Mouse (Mus musculus) neural tube, embryonic 13.5 days (tissue): ENCODE measurements around the gene Rab13. TPM values are rescaled to one million over a fixed set of nuclear protein-coding genes. Genes with fewer than 3 reads are reported as not detected.
"Not testable (repeated sequence)": the region's sequence is repeated elsewhere in the genome, so short reads cannot be mapped to it uniquely, and the experiment has no call there.

Experiments
- ATAC-seq: fragments of 200-750 bp; cut with Nextera tagmentation; 2 replicates; pipeline ENCODE4 v1.8.0; 2017; ENCODE audit warnings: low read depth, mild to moderate bottlenecking, moderate TSS enrichment, moderate library complexity
- H3K27ac ChIP-seq: fragments of 300-500 bp; sonication (generic); replicated peaks from 2 replicates; pipeline ENCODE4 v1.5.1; 2015; ENCODE audit warnings: moderate library complexity, mild to moderate bottlenecking, inconsistent platforms
- H3K27me3 ChIP-seq: fragments of 300-500 bp; sonication (generic); 2 replicates; pipeline ENCODE4 v1.6.1; 2015; ENCODE audit warnings: mild to moderate bottlenecking, inconsistent platforms
- H3K36me3 ChIP-seq: fragments of 300-500 bp; sonication (generic); 2 replicates; pipeline ENCODE4 v1.6.1; 2015; ENCODE audit warnings: mild to moderate bottlenecking, inconsistent platforms
- H3K4me1 ChIP-seq: fragments of 300-500 bp; sonication (generic); replicated peaks from 2 replicates; pipeline ENCODE4 v1.6.1; 2015; ENCODE audit warnings: inconsistent platforms
- H3K4me2 ChIP-seq: fragments of 300-500 bp; sonication (generic); 2 replicates; pipeline ENCODE4 v1.6.1; 2015; ENCODE audit warnings: inconsistent platforms, mild to moderate bottlenecking, moderate library complexity
- H3K4me3 ChIP-seq: fragments of 300-500 bp; sonication (generic); 2 replicates; pipeline ENCODE4 v1.5.1; 2015; ENCODE audit warnings: mild to moderate bottlenecking, inconsistent platforms
- H3K9ac ChIP-seq: fragments of 300-500 bp; sonication (generic); 2 replicates; pipeline ENCODE4 v1.6.1; 2015; ENCODE audit warnings: moderate library complexity, mild to moderate bottlenecking, inconsistent platforms
- H3K9me3 ChIP-seq: fragments of 300-500 bp; sonication (generic); 2 replicates; pipeline ENCODE4 v1.6.1; 2016; ENCODE audit warnings: inconsistent platforms
- WGBS: fragments of 180-500 bp; shearing (Covaris S2); methylation state at CpG from one replicate; pipeline ENCODE4 v1.1.7; 2015; 5-methylcytosine and 5-hydroxymethylcytosine counted together
- polyA plus RNA-seq: library from polyadenylated mRNA; unstranded; fragments of >200 nt; fragmentation: Nextera tagmentation; extraction: Ambion mirVana; gene quantifications from 2 replicates; pipeline ENCODE4 v1.2.1, GENCODE M21; 2015

Rab13 gene
- polyA plus RNA-seq, 1 experiment from 2014 or later, result 22.9 TPM

- peaks cover 17% of the 10 kb centered on the region for H3K4me1 ChIP-seq
- ATAC-seq, result peak; percentile 97
- under 1% methylated on average over 61 of the region's 61 CpGs for WGBS
- no peaks in the 10 kb centered on the region for H3K9me3 ChIP-seq
- H3K4me3 ChIP-seq, result peak within 1 kb of the TSS; percentile 86
- H3K27me3 ChIP-seq, result no peaks in the 10 kb centered on the region
- peak within 1 kb of the TSS; percentile 82 for H3K4me2 ChIP-seq
- peaks cover 30% of the 10 kb centered on the region for H3K36me3 ChIP-seq
- peak within 1 kb of the TSS; percentile 90 for H3K27ac ChIP-seq
- peak within 1 kb of the TSS; percentile 84 for H3K9ac ChIP-seq
Measured at GRCm38 (mm10) chr3:90231507-90232333, 18.2 kb downstream of the Rab13 start, which contains the start of gene Jtb. Gene Jtb (plus strand): TSS chr3:90231597.

GRCm38 (mm10) chr3:90241251-90241650, 27.8 kb downstream of the Rab13 start:
- Histone ChIP-seq H3K4me2 (no peak overlapping the region), H3K36me3 (peaks cover 8% of the 10 kb centered on the region), H3K27me3 (no peaks in the 10 kb centered on the region), H3K4me3 (no peak overlapping the region), H3K4me1 (peaks cover 14% of the 10 kb centered on the region), H3K27ac (no peak overlapping the region), H3K9me3 (no peaks in the 10 kb centered on the region), H3K9ac (no peak overlapping the region)
- ATAC-seq, result no peak
- WGBS, result 86% methylated on average over 2 of the region's 2 CpGs

GRCm38 (mm10) chr3:90241669-90242358, 28.3 kb downstream of the Rab13 start:
- Histone ChIP-seq H3K27me3 (no peaks in the 10 kb centered on the region), H3K4me2 (no peak overlapping the region), H3K36me3 (peaks cover 2% of the 10 kb centered on the region), H3K9me3 (no peaks in the 10 kb centered on the region), H3K27ac (no peak overlapping the region), H3K9ac (no peak overlapping the region), H3K4me1 (peaks cover 14% of the 10 kb centered on the region), H3K4me3 (no peak overlapping the region)
- ATAC-seq, result no peak
- WGBS, result 87% methylated on average over 10 of the region's 10 CpGs

GRCm38 (mm10) chr3:90242984-90243775, 29.7 kb downstream of the Rab13 start, which contains the start of gene Creb3l4:
Gene Creb3l4 (minus strand): TSS chr3:90243512.
- H3K36me3 ChIP-seq, result no peaks in the 10 kb centered on the region
- H3K4me2 ChIP-seq, result peak within 1 kb of the TSS; percentile 70
- peak; percentile 54 for ATAC-seq
- H3K27me3 ChIP-seq, result no peaks in the 10 kb centered on the region
- H3K9me3 ChIP-seq, result no peaks in the 10 kb centered on the region
- peak within 1 kb of the TSS; percentile 58 for H3K9ac ChIP-seq
- H3K27ac ChIP-seq, result 0 out of 2 replicates have a peak within 1 kb of the TSS, but pooled peaks have one; percentile 24
- H3K4me3 ChIP-seq, result peak within 1 kb of the TSS; percentile 37
- H3K4me1 ChIP-seq, result peaks cover 18% of the 10 kb centered on the region
- WGBS, result 2% methylated on average over 19 of the region's 19 CpGs

GRCm38 (mm10) chr3:90245406-90245805, 31.9 kb downstream of the Rab13 start:
- H3K27ac ChIP-seq, result no peak overlapping the region
- WGBS, result 71% methylated on average over 2 of the region's 2 CpGs
- H3K27me3 ChIP-seq, result no peaks in the 10 kb centered on the region
- no peak overlapping the region for H3K4me3 ChIP-seq
- no peak for ATAC-seq
- H3K36me3 ChIP-seq, result no peaks in the 10 kb centered on the region
- no peak overlapping the region for H3K4me2 ChIP-seq
- peaks cover 31% of the 10 kb centered on the region for H3K4me1 ChIP-seq
- H3K9ac ChIP-seq, result no peak overlapping the region
- H3K9me3 ChIP-seq, result no peaks in the 10 kb centered on the region

DNA sequence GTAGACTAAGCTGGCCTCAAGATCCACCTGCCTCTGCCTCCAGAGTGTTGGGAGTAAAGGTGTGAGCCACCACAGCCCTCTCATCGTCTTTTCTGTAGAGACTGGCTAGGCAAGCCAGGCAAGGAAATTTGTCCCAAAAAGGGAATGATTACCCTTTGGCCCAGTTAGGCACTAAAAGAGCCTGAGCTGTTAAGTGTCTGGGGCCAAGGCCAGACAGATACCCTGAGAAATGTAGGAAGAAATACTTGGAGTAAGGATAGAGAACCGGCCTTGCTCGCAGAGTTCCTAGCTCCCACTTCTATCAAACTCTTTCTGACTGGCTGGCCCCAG, 34.1 kb downstream of the Rab13 start:
- ATAC-seq, result peak; percentile 34
- H3K27me3 ChIP-seq, result no peaks in the 10 kb centered on the region
- H3K9me3 ChIP-seq, result no peaks in the 10 kb centered on the region
- H3K4me3 ChIP-seq, result peak overlapping the region; percentile 67
- H3K9ac ChIP-seq, result peak overlapping the region; percentile 77
- peaks cover 30% of the 10 kb centered on the region for H3K4me1 ChIP-seq
- WGBS, result 2% methylated on average over 3 of the region's 3 CpGs
- H3K4me2 ChIP-seq, result peak overlapping the region; percentile 74
- H3K36me3 ChIP-seq, result peaks cover 13% of the 10 kb centered on the region
- peak overlapping the region; percentile 91 for H3K27ac ChIP-seq

DNA sequence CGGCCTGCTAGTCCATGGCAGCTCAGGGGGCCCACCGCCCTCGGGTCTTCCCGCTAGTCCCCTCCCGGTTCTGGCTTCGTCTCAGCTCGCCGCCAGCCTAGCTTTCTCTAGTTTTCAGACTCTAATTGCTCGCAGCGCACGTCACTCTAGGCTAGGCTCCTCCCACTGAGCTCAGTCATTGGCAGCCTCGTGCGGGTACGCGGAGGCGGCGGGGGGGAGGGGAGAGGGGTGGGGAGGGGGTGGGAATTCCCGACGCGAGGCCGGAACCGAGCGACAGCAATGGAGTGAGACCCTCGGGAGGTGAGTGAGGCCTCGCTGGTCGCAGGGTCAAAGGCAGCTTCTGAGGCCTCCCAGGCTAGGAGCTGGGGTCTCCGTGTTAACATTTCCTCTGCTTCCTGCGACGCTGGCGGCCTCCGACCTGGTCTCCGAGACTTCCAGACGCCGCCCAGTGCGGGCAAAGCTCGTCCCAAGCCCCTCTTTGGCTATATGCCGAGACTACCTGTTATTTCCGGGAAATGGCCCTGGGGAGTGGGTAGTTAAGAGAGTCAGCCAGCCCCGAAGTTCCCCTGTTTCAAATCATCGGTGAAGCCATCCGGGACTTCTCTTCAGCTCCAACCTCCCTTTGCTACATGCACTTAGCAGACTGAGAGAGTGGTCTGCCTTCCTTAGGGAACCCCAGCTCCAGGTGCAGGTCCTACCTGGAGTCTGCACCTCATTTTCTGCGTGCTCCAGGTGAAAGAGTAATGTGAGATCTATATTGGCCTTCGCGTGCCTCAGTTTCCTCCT, 34.7 kb downstream of the Rab13 start, which contains the start of gene Slc39a1:
Gene Slc39a1 (plus strand): TSS at position 213 of the 786 bp plus-strand sequence.
- Histone ChIP-seq H3K9ac (peak within 1 kb of the TSS; percentile 77), H3K27me3 (no peaks in the 10 kb centered on the region), H3K4me2 (peak within 1 kb of the TSS; percentile 74), H3K9me3 (no peaks in the 10 kb centered on the region), H3K27ac (peak within 1 kb of the TSS; percentile 91), H3K4me3 (peak within 1 kb of the TSS; percentile 67), H3K36me3 (peaks cover 13% of the 10 kb centered on the region), H3K4me1 (peaks cover 25% of the 10 kb centered on the region)
- under 1% methylated on average over 44 of the region's 44 CpGs for WGBS
- ATAC-seq, result peak; percentile 95

- Histone ChIP-seq H3K27me3 (no peaks in the 10 kb centered on the region), H3K27ac (peak overlapping the region; percentile 86), H3K4me1 (peaks cover 25% of the 10 kb centered on the region), H3K9me3 (no peaks in the 10 kb centered on the region), H3K4me3 (peak overlapping the region; percentile 67), H3K4me2 (peak overlapping the region; percentile 74), H3K9ac (peak overlapping the region; percentile 77), H3K36me3 (peaks cover 13% of the 10 kb centered on the region)
- WGBS, result 10% methylated on average over 10 of the region's 10 CpGs
- ATAC-seq, result no peak
Measured at GRCm38 (mm10) chr3:90248746-90249100, 35.2 kb downstream of the Rab13 start.

- no peaks in the 10 kb centered on the region for H3K27me3 ChIP-seq
- no peak overlapping the region for H3K9ac ChIP-seq
- H3K9me3 ChIP-seq, result no peaks in the 10 kb centered on the region
- peaks cover 13% of the 10 kb centered on the region for H3K36me3 ChIP-seq
- 78% methylated on average over 6 of the region's 6 CpGs for WGBS
- no peak overlapping the region for H3K4me2 ChIP-seq
- no peak overlapping the region for H3K27ac ChIP-seq
- no peak overlapping the region for H3K4me3 ChIP-seq
- peaks cover 35% of the 10 kb centered on the region for H3K4me1 ChIP-seq
- ATAC-seq, result no peak
Measured at GRCm38 (mm10) chr3:90250791-90251190, 37.3 kb downstream of the Rab13 start.

DNA sequence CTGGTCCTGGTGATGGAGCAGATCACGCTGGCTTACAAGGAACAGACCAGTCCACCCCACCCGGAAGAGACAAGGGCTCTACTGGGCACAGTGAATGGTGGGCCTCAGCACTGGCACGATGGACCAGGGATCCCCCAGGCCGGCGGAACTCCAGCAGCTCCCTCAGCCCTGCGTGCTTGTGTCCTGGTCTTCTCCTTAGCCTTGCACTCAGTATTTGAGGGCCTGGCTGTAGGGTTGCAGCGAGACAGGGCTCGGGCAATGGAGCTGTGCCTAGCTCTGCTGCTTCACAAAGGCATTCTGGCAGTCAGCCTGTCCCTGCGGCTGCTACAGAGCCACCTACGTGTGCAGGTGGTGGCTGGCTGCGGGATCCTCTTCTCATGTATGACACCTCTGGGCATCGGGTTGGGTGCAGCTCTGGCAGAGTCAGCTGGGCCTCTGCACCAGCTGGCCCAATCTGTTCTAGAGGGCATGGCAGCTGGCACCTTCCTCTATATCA, 38.3 kb downstream of the Rab13 start:
- not testable (repeated sequence) for H3K4me3 ChIP-seq, H3K4me2 ChIP-seq, ATAC-seq, H3K27me3 ChIP-seq, H3K9me3 ChIP-seq, H3K9ac ChIP-seq, H3K27ac ChIP-seq
- Histone ChIP-seq H3K4me1 (peaks cover 45% of the 10 kb centered on the region), H3K36me3 (peaks cover 13% of the 10 kb centered on the region)
- WGBS, result 91% methylated on average over 11 of the region's 12 CpGs

GRCm38 (mm10) chr3:90252659-90253058, 39.2 kb downstream of the Rab13 start:
- not testable (repeated sequence) for H3K9ac ChIP-seq, H3K4me3 ChIP-seq, ATAC-seq, H3K27me3 ChIP-seq, H3K4me2 ChIP-seq, H3K27ac ChIP-seq, H3K9me3 ChIP-seq
- Histone ChIP-seq H3K36me3 (peaks cover 20% of the 10 kb centered on the region), H3K4me1 (peaks cover 42% of the 10 kb centered on the region)
- WGBS, result 91% methylated on average over 2 of the region's 2 CpGs
